Mouse (Mus musculus) testis, postnatal 14 days (tissue): ENCODE data around the gene Endog.
"Not testable (repeated sequence)": the region's sequence is repeated elsewhere in the genome, so short reads cannot be mapped to it uniquely, and the experiment has no call there.

Source experiments
- DNase-seq: peaks from one replicate; pipeline ENCODE4 v3.0.0; 2021; ENCODE audit warnings: low spot score

Endog gene

DNA sequence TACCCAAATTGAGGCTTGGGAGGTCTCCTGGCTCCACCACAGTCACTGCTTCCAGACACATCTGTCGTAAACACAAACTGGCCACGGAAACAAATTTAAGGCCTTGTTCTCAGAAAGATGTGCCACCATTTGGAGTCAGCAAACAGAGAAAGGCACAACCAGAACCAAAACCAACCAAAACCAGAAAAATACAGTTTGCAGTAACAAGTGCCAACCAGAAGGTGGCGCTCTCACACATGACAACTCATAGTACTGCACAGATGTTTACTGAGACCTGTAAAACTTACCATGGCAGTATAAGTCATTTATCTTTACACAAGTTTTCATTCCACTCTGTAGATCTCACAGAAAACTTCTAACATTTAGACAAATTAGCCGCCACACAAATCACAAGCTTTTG, 4.6 kb upstream of the Endog start:
- no peak for DNase-seq

DNA sequence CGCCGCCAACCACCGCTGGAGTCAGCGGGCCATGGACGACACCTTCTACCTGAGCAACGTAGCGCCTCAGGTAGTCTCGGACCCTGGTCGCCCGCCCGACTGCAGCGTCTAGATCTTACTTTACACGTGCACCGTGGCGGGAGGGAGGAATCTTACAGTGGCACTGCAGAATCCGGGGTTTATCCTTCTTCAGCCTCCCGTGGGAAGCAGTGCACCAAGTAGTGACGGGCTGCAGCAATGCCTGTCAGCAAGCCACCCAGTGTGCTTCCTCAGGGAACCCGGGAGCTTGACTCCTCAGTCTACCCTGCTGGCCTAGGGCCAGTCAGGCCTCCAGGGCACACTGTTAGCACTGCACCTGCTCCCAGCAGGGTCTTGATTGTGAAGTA, 697 bp downstream of the Endog start:
- DNase-seq = no peak

DNA sequence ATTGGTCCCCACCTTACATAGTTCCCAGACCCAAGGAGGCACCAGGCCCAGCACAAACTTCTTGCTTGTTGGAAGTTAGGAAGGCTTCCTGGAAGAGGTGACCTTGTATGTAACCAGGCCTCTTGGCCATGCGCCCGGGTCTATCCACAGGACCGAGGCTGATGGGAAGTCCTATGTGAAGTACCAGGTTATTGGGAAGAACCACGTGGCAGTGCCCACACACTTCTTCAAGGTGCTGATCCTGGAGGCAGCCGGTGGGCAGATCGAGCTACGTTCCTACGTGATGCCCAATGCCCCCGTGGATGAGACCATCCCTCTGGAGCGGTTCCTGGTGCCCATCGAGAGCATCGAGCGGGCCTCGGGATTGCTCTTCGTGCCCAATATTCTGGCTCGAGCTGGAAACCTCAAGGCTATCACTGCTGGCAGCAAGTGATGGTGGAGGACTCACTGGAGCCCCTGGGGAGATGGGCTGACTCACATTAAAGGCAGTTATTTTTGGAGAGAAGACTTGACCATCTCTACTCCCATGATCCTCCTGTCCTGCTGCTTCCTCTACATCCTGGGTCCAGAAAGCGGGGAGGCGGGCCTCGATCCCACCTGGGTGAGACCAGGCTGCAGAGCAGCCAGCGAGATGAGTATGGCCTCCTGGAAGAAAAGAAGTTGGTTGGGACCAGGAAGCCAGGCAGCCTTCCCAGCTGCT, 2.4 kb downstream of the Endog start:
- no peak for DNase-seq

DNA sequence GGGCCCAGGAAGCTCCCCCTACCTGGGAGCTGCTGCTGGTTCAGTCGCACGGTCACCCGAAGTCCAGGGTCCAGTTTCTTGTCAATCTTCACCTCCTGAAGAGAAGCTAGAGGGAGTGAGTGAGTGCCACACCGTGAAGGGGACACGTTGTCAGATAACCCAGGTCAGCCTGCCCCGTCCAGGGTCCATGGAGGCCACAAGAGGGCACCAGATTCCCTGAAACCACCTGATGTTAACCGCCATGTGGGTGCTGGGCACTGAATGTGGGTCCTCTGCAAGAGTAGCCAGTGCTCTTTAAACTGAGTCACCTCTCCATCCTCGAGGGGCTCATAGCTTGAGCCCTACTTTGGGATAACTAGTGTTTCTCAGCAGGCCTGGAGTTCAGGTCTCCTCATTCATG, 4.6 kb downstream of the Endog start:
- no peak for DNase-seq

DNA sequence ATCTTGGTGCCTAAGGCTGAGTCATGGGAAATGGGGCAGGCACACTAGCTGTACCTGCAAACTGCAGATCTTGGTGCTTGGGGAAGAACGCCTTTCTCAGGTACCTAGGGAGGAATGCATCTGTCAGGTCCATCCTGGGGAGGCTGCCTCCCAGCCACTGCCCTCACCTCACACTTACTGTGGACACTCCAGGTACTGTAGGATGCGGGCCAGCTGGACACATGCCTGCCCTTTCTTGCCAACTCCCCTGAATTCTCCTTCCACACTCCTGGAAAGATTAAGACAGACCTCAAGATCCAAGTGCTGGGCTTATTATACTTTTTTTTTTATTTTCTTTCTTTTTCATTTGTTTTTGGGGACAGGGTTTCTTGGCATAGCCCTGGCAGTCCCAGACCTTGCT, 5.3 kb downstream of the Endog start:
- no peak for DNase-seq

DNA sequence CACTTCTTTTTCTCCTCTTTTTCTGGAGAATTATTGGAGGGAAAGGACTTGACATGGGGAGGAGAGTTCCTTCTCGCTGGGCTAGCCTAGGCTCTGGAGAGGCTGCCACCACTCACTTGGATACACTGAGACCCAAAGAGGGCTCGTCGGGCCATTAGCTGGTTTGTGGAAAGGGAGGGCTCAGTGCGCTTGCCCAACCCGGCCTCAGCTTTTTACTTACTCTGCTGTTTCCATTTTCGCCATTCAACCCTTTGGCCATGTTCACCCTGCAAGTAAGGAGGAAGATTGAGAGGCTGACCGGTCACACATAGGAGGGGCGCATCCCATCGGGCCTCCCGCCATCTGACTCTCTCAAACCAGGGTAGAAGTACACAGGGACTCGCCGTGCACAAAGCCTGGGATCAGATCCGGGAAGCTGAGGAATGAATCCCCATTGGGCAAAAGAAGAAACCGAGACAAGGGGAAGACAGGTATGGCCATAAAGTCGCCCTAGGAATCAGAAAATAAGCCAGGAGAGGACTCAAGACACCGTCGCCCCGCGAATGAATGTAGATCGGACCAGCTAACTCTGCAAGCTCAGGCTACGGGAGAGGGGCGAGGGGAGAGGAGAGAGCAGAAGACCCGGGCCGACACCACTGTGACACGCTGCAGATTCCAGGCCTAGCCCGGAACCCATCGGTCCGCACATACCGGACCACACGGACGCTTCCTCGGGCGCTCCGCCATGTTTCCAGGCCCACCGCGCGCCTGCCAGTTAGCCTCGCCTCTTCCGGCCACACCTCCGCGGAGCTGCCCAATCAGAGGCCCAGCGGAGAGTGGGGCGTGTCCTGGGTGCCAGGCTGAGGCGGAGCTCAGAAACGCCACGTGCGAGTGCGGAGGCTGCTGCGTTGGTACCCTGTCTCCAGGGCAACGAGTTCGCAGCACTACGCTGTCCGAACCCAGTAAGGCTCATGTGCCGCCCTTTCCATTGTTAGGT, 6.7 kb downstream of the Endog start, which contains the start of gene Spout1:
Gene Spout1, minus strand, starts transcription at position 760 of the 976 bp plus-strand sequence.
- DNase-seq = peak; percentile 98

DNA sequence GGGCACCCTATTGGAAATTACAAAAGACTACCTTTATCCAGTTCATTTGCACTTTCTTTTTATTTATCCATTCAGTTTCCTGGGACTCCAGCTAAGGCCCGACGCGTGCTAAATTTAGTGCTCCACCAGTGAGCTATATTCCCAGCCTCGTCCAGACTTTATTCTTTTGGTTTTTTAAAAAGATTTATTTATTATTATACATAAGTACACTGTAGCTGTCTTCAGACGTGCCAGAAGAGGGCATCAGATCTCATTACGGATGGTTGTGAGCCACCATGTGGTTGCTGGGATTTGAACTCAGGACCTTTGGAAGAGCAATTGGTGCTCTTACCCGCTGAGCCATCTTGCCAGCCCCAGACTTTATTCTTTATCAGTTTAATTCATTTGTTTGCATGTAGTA, 7.4 kb downstream of the Endog start:
- not testable (repeated sequence) for DNase-seq

DNA sequence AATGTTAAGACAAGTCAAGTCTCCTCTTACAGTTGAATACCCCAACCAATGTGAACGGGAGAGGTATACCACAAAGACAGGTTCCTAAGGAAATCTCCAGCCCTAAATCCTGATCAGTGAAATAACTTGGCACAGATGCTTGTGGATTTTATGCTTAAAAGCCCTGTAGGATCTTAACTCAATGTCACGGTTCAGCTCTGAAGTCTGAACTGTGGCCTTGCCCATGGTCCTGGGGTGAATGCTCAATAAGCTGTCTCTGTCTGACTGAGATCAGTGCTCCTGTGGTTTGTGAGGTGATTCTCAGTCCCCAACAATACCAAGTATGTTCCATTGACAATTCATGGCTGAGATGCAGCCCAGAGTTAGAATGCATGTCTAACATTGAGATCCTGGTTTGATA, 11.1 kb downstream of the Endog start:
- DNase-seq = no peak

DNA sequence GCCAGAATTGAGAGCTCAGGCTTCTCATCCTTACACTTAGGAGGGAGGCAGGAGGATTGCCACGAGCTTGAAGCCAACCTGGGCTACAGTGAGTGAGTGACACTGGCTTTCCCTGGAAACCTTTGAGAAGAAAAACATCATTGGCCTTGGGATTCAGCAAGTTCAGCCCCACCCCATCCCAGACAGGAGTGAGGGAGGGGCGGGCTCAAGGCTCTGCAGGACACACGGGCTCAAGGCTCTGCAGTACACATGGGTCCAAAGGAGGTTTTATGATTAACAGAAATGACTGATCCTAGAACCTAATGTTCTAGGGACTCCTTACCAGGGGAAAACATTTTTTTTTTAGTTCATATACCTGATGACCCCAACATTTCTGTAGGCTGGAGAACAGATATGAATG, 12.4 kb downstream of the Endog start:
- no peak for DNase-seq

DNA sequence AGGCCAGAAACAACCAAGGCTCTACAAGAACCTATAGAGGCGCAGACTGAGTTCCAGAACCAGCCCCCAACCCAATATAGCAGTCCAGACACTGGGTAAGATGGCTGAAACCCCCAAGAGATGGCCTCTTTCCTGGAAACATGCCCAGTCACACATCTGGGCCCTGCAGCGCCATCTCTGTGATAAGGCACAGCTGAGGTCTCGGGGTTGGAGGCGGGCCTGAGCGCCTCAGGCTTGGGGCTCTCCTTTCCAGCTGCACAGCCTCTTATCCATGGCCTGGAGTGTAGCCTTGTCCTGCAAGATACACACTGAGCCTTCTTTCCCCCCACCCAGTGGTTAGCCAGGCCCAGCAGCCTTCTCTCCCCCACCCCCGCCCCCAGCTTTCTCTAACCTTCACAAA, 14.0 kb downstream of the Endog start:
- no peak for DNase-seq

DNA sequence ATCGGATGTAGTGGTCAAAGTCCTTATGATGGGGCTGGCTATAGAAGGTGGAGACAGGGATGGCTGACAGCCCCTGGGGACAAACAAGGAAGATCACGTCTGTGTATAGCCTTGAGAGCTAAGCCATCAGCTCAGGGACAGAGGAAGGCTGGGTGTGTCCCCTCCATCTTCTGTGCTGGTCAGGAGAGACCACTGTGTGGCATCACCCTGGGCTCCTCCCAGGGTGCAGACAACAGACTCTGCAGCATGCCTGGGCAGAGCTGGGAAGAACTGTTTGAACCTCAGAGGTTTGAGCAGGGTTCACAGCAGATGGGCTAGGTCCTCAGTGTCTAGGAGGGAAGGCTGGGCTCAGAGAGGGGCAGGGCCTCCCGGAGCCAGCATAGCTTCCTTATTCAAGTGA, 14.4 kb downstream of the Endog start:
- DNase-seq = no peak

DNA sequence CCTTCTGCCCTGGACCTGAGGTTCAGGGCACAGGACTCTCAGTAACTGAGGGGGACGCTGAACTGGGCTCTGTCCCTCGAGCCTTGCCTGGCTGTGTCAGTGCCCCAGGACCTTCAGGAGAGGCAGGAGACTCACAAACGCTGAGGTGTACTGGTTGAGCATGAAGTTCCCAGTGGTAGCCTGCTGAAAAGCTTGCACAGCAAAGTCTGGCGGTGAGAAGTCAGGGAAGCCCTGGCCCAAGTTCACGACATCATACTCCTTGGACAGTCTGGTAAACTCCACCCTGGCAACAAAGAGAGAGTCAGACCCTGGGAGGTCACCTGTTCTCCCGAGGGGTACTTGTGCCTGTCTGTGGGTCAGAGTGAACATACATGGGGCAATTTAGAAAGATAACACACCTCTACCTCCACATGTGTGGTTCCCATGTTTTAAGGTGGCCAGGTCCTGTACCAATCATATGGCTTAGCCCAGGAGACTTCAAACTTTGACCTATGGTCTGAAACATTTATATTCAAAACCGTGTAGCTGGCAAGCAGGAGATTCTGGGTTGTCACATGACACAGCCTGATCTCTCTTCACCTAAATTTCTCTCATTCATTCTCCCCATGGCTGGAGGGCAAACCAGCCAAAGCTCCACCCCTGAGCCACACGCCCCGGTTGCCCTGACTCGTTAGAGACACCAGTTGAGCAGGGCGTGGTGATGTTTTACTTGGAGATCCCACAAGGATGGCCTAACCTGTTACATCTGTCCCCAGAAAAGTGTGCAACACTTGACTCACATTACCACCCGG, 20.7 kb downstream of the Endog start:
- DNase-seq = no peak

DNA sequence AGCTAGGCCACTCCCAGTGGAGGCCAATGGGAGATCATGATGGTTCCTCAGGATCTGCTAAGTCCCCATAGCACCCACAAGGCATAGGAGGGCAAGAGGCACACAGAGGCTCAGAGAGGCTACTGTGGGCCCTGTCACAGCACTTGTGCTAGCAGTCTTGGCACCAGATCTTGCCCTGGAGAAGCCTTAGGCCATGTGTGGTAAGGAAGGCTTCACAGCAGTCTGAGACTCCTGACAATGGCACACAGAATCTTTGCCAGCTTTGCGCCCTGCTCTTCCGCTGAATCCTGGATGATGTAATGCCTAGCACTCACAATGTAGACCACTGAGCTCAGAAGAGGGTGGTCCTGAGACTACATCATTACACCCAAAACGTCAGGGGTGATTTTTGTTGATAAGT, 23.4 kb downstream of the Endog start:
- DNase-seq = no peak

DNA sequence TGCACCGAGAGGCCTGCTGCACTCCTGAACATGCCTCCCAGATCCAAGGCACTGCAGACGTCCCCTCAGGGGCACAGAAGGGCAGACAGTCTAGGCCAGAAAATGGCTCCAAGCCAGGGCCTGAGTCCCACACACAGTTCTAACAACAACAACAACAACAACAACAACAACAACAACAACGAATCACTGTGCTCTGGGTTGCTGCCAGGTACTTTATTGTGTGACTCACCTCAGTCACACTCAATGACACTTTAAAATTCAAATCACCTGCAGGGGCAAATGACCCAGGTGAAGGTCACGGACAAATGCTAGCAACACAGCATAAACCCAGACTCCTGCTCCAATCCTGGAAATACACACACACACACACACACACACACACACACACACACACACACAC, 26.7 kb downstream of the Endog start:
- no peak for DNase-seq

DNA sequence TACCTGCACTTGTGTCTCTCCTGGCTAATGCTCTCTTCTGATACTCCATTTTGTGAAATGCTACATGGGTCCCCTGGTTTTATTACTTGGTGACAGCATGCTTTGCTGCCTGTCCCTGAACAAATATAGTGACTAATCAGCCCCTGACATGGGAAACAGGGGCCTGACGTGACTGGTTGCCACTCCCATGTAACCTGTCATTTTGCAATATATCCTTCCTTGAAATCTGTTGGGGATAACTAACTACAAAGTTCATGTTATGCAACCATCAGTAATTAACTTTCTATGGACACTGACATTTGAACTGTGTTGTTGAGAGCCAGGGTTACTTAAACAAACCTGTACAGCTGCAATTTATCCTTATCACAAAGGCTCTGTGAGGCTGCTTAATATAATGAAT, 28.7 kb downstream of the Endog start:
- no peak for DNase-seq

DNA sequence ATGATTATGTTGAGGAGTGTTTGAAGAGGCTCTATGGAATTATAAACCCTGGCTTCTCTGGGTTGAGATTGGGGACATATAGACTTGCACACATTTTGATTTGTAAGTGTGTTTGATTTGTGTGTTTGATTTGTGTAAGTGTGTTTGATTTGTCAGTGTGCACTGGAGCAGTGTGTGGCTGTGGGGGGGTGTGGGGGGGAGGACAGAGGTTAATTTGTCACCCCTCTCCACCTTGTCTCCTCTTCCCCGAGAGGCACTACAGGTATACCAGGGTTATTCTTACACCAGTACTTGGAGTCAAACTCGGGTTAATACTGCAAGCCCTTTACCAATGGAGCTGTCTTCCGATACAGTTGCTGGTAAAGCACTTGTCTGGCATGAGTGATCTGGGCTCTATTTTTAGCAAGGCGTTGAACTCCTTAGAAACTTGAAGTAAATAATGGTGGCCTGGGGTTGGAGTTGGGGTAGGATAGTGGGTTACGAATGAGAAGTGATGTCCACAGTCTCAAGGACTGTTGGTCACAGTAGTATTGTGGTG, 29.2 kb downstream of the Endog start:
- DNase-seq = no peak

DNA sequence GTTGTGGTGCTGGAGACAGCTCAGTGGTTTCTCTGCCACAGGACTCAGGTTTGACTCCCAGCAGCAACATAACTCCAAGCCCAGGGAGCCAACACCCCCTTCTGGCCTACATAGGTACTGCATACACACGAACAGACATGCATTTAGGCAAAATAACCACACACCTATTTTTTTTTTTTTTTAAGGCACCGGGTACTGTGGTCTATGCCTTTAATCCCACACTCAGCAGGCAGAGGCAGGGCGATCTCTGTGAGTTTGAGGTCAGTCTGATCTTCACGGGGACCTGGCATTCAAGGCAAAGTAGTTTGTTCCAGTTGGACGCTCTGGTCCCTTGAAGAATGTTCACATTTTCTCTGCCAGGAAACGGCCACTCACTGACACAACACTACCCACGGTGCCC, 32.1 kb downstream of the Endog start:
- DNase-seq = peak; percentile 39

DNA sequence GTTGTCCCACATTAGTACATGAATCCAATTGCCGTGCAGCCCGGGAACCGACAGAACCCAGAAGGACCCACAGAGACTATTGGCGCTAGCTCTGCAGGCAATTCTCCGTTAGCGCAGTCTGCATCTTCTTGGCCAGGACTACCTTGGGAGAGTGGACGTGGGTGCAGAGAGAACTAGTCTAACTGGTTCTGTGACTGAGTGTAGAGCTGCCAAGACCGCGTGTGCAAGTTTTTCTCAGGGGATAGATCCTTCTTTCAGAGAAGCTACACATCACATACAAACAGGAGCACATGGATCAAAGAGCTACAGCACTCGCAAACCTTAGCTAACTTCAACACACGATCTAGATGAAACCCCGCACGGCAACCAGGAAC, 33.9 kb downstream of the Endog start:
- DNase-seq = peak; percentile 24

DNA sequence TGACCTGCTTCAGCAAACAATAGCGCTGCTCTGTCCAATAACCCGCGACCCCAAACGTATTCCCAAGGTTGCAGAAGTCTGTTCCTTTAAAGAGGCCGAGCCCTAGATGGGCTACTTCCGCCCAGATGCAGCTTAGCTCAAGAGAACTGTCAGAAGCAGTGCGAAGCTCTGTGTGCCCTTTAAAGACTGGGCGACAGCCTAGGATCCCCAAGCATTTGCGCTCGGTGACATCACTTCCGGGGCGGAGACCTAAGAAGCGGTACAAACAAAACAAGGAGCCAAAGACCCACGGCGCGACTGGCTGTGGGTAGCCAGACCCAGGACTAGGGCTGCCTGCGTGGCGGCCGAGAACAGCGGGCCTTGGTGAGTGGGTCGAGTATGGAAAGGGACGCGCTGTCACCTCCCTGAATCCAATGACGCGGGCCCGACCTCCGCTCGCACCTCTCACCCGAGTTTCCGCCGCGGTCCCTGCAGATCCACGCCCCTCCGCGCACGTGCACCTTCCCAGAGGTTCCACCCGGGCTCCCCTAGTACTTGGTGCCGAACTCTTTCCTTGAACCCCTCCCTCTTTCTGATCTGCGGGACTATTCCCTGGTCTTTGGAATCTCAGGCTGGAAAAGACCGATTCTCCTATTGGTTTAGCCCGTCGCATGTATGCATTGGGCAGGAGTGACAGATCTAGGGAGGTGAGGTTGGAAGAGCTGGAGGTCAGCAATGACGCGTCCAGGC, 34.5 kb downstream of the Endog start, which contains the start of gene Kyat1:
Gene Kyat1, minus strand, starts transcription at position 219 of the 729 bp plus-strand sequence.
- DNase-seq = peak; percentile 88

DNA sequence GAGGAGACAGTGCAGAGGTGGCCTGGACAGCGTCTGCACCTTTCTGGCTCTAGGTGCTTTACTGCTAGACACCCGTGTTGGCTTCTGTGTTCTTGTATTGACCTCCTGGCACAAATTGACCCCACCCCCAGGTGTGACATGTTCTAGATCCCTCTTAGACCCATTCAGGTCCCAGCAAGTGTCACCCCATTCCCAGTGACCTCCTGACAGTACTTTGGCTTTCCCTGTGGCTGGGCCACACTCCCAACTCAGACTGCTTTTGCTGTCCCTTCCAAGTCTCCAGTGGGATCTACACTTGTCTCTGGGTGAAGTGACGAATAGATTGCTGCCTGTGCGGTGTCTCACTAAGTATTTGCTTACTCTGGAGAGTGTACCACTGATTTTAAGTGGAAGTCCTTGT, 36.1 kb downstream of the Endog start:
- no peak for DNase-seq

DNA sequence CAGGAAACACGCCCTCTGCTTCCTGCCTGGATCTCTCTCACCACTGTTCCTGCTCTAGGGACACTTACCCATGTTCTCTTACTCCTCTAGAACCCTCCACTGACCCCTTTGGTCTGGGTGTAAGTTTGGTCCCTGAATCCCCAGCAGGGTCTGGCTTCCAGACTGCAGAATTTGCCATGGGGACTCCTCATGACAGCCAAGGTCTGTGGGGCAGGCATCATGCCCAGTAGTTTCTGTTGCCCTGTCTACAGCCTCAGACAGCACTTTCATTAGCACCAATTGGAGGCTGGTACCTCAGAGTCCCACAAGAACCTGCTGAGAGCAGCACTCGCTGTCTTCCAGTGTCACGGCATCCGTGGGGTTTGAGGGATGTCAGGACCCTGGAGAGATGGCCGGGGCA, 36.6 kb downstream of the Endog start:
- DNase-seq = no peak
